Mouse (Mus musculus) embryo, embryonic 11 days (tissue): ENCODE measurements around the gene Cstl1.
"Not testable (repeated sequence)": the region's sequence is repeated elsewhere in the genome, so short reads cannot be mapped to it uniquely, and the experiment has no call there.

Source experiments
- DNase-seq: peaks from one replicate; pipeline ENCODE4 v3.0.0-alpha.2; 2015

Gene Cstl1

DNA sequence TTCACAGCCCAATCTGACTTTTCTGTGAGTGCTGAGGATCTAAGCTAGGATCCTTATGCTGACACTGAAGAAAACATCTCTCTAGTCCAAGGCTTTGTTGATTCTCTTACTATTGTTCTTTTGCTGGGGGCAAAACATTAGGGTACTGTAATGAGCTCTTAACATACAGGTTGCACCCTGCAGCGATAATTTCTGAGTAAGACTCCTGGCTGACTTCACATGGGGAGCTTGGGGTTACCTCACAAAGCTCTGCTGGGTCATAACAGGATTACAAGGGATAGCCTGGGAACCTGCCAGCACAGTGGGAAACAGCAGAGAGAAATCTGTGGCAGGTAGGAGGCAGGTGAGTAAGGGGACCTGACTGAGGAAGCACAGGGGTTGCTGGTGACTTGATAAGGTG lies at the start of gene Cstl1:
TSS of gene Cstl1 (plus strand) at position 301 of the 400 bp plus-strand sequence.
- DNase-seq, result no peak

GRCm38 (mm10) chr2:148706409-148707201 lies 43.6 kb upstream of the Cstl1 start:
- peak; percentile 57 for DNase-seq

DNA sequence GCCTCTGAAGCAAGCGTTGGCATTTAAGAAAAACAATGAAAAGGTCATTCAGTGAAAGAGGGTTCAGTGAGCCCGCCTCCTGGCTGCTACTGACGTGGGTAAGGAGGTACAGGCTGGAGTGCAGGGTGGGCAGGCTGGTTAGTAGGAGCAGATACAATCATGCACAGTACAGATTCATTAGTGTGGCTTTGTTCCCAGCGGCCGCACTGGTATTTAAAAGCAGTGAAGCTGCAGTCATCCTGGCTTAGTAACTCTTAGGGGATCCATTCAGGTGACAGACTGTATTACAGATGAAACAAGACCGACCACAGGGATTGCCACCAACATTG lies 43.0 kb upstream of the Cstl1 start:
- DNase-seq, result no peak

DNA sequence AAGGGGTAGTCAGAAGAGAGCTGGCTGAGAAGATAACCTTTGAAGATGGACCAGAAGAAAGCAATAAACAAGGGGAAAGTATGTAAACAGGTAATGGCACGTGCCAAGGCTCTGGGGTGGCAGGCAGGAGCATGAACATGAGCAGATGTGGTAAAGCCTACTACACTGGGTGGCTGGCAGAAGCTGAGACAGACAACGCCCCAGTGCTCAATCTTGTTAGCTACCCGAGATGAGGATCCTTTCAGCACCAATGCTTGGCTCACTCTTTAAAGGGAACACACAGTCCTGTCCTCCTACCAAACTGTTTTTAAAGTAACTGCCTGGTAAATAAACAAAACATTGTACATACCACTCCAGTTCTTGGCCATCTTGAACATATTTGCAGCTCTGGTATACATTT lies 37.8 kb upstream of the Cstl1 start:
- no peak for DNase-seq

- no peak for DNase-seq
Observed at GRCm38 (mm10) chr2:148717072-148717471, 33.1 kb upstream of the Cstl1 start.

DNA sequence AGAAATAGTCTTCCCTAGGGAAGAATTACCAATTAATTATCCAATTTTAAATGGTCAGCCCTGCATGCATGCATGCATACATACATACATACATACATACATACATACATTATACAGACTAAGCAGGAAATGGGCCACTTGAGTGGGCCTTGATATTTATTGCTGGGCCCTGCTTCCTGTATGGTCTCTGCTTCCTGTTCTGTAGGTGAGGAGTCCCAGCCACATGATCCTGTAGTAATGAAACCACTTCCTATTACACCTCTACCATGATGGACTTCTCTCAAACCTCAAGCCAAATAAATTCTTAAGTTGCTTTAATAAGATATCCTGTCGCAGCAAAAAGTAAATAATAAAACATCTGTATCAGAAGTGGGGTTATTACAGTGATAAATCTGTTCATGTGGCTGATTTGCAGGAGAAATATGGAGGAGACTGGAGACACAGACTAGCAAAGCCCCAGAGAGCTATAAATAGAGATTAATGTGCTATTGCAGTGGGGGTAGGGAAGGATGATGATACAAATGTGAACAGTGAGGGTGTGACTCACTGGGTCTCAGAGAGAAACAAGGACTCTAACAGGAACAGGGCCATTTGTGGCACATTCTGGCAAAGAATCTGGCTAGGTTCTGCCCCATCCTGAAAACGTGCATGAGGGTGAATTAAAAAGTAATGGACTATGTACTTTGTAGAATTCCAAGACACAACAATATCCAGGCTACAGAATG lies 30.7 kb upstream of the Cstl1 start:
- DNase-seq, result no peak

- peak; percentile 45 for DNase-seq
Observed at GRCm38 (mm10) chr2:148731614-148732326, 18.4 kb upstream of the Cstl1 start.

GRCm38 (mm10) chr2:148732327-148733000 lies 17.7 kb upstream of the Cstl1 start, which contains the start of gene Napb:
TSS of gene Napb (minus strand) at chr2:148732467.
- peak; percentile 96 for DNase-seq

- DNase-seq, result no peak
Observed at GRCm38 (mm10) chr2:148743001-148743400, 7.2 kb upstream of the Cstl1 start.

- no peak for DNase-seq
Observed at GRCm38 (mm10) chr2:148743846-148744407, 6.2 kb upstream of the Cstl1 start.

DNA sequence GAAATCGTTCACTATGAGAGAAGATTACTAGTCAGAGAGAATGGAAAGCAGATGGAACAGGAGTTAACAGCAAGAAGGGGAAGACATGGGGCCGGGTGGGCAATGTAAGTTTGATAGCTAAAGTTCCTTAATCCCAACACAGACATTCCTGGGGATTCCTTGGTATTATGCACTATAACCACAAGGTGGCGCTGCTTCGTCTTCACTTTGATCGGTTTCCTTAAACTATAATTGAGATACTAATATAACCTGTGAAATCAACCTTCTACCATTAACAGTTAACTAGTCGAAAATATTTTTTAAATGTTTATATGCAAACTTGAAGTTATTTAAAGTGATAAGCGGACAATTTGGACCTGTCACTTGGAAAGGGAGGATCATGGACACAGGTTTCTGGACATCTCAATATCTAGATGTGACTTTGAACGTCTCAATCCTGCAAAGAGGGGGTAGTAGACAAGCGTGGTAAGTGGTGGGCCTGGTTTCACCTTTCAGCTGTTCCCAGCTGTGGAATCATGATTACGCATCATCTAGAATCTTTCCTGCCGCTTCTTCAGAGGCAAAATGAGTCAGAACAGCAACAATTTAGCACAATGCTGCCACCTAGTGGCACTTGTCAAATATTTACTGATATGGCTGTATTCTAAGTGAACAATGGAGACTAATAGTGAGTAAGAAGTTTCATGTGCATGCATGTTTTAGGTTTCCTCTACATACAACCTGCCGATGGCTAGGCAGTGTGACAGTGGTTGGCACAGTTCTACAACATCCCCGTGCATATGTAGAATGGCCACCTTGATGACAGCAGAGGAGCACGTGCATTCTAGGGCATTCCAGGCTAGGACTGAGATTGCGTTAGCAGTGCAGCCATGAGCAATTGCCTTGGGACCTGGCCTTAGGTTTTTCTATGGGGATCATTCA lies 2.0 kb downstream of the Cstl1 start:
- DNase-seq, result peak; percentile 90

DNA sequence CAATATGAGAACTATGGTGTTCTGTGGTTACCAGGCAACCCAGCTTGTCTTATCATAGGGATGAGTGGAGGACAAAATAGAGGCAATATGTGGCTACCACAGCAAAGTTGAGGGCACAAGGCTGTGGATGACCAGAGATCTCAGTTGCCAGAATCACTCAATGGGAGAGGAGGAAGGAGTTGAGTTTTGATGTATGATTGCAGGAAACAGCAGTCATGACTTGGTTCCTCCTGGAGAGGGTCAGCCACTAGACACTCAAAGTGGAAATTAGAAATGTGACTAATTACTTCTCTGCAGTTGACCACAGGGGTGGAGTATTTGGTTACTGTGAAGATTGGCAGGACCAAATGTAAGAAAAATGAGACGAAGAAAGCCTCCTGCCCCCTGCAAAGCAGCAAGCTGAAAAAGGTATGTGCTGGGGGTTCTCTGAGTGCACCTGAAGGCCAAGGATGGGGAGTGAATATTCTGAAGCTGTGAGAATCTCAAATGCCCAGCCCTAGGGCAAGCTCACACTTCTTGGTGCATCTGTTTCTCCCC lies 4.2 kb downstream of the Cstl1 start:
- DNase-seq, result no peak

DNA sequence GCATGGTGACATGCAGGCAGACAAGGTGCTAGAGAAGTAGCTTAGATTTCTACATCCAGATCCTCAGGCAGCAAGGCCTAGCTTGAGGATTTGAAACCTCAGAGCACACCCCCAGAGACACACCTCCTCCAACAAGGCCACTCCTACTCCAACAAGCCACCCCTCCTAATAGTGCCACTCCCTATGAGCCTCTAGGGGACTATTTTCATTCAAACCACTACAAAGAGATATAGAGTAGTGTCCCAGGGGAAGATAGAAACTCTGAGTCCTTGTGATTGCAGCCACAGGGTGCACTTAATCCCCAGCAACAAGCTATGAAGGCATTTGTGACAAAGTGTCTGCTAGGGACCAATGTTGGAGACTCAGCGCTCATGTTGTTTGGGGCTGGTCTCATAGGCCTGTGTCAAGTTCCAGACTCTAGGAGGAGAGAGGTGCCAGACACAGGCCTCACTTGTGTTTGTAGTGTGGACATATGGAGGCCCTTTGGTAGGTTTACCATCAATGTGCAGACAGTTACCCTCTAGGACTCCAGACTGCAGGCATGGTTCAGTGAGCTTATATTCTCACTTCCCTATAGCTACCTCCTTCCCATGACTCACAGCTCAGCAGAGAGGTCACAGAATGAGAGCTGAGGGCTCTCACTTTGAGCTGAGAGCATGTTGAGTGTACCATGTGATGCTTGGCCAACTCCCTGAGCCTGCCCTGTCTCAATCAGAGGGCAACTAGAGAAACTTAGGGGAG lies 13.7 kb downstream of the Cstl1 start:
- DNase-seq, result no peak

DNA sequence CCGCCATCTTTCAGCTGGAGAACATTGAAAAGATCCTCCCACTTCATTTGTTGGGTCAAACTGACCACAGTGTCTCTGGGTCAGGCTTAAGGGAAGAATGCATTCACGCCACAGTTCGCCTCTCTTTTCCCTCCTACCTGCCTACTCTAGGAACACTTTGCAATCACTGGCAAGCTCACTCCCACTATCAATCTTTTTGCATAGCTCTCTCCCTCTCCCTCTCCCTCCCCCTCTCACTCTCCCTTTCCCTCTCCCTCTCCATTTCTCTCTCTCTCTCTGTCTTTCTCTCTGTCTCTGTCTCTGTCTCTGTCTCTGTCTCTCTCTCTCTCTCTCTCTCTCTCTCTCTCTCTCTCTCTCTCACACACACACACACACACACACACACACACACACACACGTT lies 21.2 kb downstream of the Cstl1 start, which contains the start of gene Cst11:
TSS of gene Cst11 (minus strand) at position 101 of the 400 bp plus-strand sequence.
- DNase-seq, result not testable (repeated sequence)

DNA sequence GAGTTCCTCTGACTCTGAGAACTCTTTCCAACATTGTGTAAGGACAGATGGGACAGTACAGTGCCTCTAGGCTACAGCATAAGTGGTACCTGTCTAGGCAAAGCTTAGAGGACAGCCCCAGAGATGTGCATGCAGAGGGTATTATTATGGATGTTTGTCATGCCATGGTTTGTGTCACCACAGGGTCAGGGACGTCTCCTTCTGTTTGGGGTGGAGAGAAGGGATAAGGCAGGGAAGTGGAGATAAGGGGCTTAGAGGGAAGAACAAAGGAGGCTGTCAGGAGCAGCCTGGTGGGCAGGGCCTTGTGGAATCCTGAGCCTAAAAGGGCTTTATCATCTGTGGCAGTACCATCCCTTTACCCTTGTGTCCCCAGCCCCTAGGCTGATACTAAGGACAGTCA lies 31.6 kb downstream of the Cstl1 start, which contains the start of gene 8030411F24Rik:
TSS of gene 8030411F24Rik (plus strand) at position 301 of the 400 bp plus-strand sequence.
- DNase-seq, result no peak

GRCm38 (mm10) chr2:148789142-148789541 lies 39.0 kb downstream of the Cstl1 start, which contains the start of gene Cst12:
TSS of gene Cst12 (plus strand) at chr2:148789361.
- DNase-seq, result no peak

DNA sequence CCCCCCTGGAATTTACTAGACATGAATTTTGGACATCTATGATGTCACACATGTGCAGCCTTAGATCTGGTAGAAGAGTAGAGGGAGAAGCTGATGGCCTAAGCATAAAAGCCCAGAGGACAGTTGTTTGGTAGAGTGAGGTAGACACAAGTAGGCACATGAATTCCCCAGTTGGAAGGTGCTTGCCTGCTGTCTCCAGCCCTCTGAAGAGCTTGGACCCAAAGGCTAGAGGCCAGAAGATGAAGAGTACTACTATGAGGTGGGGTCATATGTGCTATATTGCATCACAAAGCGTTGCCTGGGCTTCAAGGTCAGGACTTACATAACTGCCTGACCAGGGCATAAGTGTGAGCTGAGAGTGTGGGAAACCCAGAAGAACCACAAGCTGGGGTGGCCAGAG lies 48.3 kb downstream of the Cstl1 start, which contains the start of gene Cst8:
TSS of gene Cst8 (plus strand) at position 301 of the 400 bp plus-strand sequence.
- no peak for DNase-seq

- DNase-seq, result no peak
Observed at GRCm38 (mm10) chr2:148801491-148801921, 51.3 kb downstream of the Cstl1 start.
